Mouse (Mus musculus) 3134 (cell line): ENCODE results near the gene Suco.

Experiments used
- DNase-seq: peaks from one replicate; pipeline ENCODE4 v3.0.0-alpha.2; 2011; ENCODE audit warnings: low spot score; ENCODE audit not compliant: insufficient read length; ENCODE audit errors: extremely low read depth

Gene Suco

DNA sequence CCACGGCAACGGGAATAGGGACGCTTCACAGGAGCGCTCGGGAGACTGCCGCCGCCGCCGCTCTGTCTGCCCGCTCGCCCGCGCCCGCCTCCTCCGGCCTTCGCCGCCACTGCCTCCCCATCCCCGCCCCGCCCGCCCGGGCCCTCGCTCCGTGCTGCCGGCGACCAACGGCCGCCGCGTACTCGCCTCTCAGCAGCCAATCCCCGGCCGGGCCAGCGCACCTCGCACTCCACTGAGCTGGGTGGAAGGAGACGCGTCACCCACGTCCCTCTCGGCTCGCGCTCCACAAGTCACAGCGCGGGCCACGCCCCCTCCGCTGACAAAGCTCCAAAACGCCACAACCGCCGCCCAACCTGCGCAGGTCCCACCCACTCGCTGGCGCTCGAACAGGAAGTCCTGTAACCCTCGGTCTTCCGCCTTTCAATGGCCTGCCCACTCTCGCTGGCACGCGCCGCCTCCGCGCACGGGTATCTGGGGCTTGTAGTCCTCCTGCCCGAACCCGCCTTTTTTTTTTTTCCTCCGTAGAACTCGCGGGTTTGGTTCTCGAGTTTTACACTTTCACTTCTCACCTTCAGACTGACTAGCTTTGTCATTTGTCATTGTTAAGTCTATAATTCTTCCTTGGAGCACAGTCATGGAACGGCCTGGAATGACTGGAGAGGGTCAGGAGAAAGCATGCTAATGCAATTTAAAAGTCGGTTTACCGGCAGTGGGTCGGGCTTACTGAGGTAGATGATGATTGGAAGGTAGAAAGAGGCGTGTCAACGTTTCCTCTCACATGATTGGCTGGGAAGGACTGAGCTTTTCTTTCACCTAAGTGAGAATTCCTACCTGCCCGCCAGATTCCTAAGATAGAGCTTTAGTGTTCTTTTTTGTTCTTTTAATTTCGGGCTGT lies at the start of gene Suco:
Gene Suco, minus strand, starts transcription at position 130 of the 895 bp plus-strand sequence.
- DNase-seq = peak; percentile 100

DNA sequence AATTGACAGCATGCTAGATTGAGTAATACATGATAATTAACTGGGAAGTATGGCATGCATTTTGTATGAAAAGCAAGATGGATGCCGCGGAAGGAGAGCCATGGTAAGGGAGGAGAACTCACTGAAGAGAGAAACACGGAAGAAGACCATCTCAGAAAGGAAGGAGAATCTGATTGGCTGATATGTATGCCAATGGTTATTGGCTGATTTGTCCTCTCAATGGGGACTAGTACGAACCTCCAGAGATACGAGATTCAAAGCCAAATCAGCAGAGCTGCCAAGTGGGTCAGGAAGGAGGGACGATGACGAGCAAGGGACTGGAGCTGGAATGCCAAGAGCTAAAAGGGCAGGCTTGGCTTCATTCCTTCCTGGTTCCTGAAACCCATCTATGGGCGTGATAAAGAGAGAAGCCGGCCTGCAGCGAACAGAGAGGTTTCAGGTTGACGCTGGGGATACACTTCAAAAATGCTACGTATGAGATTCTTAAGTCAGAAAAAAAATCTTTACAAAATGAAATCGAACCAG lies 48.9 kb upstream of the Suco start:
- no peak for DNase-seq

DNA sequence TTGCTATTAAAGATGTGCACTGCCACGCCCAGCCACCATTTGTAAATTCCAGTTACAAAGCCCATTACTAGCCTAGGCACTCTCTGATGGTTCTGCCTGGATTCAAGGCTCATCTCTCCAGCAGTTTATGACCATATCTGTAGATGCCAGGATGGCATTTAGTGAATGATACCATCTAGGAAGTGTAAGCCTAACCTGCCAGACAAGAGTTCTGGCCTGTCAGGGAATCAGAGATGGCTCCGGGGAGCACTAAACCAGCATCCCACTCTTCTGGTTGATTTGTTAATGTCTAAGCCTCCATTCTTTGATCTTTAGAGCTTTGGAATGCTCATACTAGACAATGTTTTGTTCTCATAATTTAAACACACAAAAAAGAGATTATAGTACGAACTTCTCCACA lies 47.8 kb upstream of the Suco start:
- no peak for DNase-seq

DNA sequence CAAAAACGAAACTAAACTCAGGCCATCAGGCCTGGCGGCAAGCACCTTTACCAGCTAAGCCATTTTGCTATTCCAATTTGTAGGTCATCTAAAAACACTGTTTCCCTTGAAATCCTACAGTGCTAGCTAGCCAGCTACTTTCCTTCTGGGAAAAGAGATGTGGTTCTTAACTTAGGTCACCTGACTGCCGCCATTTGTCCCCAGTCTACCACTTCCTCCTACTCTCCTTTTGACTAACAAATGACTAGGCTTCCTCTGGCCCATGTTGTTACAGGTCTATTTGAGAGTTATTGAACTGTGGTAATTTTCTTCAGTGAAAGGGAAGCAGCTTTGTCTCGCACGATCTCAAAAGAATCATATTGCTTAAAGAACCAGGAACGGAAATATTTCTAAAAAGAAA lies 45.4 kb upstream of the Suco start:
- no peak for DNase-seq

DNA sequence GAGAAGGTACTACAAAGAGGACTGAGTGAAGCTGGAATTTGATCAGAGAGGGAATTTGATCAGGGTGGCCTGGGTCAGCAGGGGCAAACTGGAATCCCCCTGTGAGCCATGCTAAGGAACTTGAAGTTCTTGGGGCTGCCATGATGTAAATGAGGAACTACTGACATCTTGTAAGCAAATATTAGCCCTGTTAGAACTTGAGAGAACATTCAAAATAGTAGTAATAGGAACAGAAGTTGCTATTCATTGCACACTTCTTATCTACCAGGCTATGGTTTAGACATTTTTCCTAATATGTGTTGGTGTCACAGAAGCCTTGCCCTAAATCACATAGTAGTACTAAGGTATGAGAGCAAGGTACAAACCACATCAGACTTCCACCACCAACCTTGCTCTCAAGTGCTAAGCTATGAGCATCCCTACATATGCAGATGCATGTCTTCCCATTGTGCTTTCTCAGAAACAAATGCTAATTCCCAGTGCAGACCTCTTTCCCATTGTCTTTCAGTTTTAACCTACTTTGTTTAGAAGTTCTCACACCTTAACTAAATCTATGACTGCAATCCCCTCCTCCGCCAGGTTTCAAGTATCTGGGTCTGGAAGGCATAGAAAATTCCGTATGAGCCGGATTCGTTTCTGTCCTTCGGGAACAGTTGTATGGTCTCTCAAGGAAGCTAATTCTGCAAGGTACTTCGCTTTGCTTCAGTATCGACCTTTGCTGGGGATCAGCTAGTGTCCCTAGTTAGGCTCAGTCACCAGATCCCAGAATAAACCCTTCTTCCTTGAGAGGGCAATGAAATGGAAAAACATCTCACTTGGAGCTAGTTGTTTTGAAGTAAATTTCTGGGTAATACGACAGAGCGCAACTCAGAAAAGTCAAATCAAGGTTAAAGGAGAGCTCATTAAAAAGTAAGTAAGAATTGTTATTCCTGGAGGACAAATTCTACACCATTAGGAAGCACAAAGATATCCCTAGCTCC lies 44.3 kb upstream of the Suco start:
- no peak for DNase-seq

DNA sequence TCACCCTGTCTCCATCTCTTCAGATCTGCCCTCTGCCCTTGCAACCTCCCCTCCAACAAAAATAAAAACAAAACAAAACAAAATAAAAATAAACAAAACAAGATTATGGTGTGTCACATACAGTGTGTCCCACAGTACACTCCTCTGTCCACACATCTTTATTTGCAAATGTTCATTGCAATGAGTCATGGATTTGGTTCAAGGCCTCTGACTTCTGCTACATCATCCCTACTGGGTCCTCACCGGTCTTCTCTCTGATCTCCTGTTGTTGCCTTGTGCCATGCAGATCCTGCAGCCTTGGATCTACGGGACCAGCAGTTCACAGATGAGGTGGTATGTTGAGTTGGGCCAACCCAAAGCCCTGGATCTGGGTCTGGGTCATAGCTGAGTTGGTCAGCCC lies 43.1 kb upstream of the Suco start:
- no peak for DNase-seq

DNA sequence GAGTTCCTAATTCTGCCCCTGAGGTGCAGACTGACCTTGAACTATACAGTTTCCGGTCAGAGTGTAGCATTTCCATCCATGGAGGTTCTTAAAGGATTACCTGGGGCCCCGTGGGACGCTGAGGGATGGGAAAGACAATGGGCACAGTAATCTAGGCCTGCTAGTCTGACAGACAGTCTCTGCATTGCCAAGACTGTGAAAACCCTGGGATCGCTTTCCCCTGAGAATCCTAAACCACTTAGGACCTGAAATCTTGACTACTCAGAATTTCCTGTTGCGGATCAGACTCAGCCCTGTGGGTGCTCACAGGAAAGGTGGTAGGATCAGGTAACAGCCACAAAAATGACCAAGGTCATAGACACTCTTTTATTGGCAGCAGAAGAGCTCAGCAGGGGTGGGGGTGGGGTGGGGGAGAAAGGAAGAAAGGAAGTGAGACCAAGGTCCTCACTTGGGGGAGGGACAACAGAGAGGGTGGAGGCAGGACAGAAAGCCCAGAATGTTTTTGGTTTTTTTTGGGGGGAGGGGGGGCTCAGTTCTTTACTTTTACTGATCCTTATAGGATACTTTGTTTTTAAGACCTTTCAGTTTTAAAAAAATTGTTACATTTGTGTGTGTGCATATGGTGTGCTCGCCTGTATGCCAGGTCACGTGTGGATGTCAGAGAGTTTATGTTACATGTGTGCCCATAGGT lies 42.3 kb upstream of the Suco start:
- no peak for DNase-seq

DNA sequence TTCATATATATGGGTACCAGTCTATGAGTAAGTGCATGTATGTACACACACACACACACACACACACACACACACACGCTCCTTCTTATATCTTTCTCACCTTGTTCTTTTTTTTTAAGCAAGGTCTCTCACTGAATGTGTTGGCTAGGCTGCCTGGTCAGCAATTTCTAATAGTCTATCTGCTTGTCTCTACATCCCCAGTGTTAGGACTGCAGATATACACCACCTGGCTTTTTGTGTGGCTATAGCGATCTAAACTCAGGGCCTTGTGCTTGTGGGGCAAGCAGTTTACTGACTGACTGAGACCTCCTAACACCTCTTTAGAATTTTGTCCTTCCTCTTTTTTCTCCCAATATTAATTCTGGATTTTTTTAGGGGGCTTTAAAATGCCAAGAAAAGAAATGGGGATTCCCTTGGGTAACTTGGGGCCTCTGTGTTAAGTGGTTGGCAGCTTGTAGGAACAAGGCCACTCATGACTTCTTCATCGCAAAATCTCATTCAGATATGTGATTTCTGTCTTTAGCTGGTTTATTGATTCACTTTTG lies 41.5 kb upstream of the Suco start:
- DNase-seq = no peak

DNA sequence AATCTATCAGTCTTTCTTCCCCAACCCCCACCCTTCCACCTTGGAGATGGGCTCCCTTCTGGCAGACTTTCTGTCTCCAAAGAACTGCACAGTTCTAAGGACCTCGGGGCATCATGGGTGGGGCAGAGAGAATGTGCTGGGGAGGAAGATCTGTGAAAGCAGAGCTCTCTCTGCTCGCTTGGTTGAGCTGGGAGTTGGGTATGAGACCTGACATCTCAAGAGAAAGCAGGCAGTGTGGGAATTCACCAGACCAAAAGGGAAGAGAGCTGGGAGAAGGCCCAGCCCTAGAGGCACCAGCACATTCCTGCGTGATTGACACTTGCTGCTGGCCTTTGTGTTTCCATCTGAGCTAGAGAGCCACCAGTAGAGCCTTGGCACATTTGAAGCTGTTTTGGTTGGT lies 39.6 kb upstream of the Suco start:
- DNase-seq = no peak

DNA sequence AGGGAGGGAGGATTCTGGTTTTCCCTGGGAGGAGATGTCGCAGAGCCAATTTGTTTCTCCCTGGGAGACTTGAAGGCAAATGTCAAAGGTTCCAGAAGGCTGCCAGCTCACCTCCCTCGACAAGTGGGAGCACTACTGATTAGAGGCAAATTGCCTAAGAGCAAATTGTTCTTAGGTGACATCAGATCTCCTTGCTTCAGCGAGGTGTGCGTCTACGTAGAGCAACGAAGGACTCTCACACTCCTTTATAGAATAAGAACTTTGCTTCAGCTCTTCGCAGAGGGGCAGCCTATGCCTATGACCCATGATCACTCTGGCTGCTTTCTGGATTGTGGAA lies 37.1 kb upstream of the Suco start:
- DNase-seq = no peak

DNA sequence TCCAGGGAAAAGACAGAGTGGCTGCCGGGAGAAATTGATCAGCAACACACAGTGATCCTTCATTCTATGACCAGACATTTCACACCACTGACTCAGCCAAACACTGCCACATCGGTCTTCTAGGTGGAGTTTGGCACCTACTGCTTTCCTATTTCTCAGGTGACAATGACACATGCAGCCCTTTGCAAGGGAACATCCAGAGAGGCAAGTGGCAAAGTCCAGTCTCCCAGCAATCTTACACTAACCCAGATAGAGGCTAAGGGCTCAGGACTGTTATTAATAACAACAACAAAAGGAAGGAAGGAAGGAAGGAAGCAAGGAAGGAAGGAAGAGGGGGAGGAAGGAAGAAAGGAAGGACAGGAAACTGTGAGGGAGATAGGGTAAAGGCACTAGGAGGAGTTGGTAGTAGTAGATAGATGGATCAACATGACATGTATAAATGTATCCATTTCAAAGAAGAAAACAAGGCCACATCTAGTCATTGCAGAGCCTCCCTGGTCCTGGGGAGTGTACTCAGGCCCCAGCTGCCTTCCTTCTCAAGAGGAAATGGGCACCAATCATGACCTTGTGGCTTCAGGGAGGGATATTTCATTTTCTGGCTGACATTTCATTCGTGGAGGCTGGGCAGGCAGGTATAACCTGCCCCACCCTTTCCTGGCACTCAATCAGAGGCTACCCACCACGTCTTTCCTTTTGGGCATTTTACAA lies 36.6 kb upstream of the Suco start:
- no peak for DNase-seq

DNA sequence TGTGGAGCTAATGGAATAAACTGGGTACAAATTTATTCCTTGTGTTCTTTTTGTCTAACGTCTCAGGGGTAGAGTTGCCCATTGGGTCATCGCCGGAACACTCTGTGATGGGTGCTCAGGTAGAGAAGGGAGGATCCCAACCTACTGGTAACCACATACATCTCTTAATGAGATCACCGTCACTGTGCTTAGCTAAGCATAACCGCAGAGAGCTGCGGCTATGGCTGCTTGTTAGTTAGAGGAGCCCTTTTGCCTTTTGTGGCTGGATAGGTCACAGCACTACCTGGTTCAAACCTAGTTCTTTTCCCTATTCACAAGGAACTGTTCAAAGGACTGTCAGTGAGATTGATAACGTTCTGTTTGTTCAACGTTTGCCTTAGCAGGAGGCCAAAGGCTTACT lies 32.6 kb upstream of the Suco start:
- no peak for DNase-seq

DNA sequence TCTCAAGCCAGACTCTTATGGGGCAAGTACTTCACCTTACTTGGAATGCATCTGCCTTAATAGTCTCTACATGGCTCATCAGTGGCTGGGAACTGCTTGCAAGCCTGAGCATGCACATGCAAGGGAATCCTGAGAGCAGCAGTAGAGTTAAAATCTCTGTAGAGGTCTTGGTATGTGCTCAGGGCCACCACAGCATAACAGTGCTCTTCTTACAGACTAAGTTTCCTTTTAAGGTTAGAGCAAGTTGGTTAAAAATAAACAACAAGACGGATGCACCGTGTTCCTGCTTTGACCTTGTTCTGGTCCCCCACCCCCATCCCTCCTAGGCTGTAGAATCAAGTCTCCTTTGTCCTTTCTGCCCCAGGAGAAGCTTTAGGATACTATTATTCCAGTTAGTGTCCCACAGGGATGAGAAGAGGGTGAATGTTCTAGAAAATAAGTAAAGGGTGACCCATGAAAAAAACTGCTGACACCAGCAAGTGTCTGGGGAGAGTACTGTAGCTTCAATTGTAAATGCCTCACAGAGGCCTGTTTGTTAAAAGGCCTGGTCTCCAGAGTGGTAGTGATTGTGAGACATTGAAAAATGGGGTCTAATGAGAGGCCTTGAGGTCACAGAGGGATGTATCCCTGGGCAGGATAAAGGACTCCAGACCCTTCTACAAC lies 31.4 kb upstream of the Suco start:
- no peak for DNase-seq

DNA sequence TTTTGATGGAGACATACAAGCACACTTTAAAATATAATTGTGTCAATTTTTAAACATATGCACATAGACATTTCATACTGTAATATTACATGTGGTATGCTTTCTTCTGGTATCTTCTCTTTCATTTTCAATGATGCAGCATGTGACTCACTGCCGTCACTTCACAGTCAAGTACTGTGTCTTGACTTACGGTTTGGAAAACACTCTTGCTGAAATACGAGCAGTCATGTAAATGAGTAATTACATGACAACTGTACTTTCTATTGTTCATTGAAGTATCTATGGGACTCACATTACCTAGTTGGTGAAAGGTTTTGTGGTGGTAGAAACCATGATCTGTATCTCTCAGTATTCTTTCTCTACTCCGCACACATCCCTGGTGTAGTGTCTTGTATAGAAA lies 30.6 kb upstream of the Suco start:
- no peak for DNase-seq

DNA sequence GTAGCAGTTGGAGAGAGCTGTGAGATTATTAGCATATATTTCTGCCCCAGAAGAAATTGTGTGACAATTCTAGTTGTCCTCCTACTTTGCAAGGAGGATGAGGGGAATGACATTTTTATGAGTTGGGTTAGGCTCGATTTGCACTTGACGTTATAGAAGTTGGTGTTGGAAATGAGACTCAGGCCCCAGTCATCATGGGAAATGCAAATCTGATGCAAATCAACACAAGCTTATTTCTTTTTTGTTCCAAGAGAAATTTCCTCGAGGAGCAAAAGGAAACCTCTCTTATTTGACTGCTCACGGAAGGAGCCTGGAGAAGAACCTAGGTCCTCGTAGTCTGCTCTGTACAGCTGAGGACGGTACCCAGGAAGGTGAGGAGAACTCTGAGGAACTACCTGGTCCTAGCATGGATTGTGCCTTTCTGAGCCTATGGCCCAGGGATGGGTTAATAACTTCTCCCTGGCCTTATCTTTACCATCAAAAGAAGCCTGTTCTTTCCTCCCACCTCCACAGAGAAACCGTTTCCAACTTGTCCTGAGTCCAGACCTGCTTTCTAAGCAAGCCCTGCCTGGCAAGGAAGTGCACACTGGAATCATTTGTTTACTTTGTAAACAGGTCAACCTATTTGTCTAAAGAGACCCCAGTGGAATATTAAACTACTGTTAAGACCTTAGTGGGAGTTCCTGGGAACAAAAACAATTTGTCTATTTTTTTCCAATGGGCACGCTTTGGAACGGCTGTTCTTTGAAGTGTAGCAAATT lies 26.4 kb upstream of the Suco start:
- DNase-seq = no peak

DNA sequence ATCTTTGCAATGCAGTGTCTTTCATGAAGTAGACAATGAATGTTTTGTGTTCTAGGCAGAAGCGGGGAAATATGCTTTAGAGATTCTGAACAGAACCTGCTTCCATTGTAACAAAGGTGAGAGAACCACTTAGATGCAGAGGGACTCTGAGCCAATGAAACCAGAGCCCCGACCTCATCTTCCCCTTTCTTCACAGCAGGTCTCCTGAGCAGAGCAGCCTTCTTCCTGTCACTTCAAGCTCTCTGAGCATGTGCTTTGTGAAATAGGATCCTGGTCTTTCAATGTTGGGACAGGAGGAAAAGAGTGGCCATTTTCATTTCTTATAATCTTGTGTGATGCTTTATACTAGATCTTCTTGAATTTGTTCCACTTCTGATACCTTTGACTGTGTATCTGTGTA lies 23.6 kb upstream of the Suco start:
- DNase-seq = no peak

DNA sequence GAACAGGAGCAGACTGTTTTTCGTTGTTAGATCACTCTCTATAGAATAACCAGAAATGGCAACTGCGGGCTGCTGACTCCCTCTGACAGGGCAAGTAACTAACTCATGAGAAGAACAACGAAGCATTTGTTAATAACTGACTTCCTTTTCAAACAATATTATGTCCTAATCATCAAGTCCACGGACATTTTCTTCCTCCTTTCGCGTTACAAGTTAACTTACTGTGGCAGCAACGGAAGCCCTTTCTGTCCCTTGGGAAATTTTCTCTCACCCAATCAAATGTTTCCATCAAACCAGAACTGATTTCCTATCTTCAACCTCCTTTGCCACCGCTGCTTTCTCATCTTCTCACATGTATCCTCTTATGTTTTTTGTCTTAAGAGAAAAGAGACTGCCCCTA lies 20.8 kb upstream of the Suco start:
- no peak for DNase-seq

DNA sequence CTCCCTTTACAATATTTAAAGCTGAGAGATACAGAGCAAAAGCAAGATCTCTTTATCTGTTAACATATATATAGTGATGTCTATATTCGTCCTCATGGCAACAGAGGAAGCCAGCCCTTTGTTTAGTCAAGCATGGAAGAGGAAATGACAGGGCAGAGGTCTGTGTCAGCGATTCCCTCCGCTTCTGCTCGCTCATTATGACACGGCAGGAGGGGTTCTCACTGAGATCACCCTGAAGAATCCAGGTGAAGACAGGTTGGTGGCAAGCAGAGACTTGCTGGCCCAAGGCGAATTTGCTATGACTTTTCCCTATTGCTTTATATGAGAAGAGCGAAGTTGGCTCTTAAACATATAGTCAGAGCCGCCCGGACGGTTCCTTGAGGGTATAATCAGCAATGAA lies 19.6 kb upstream of the Suco start:
- no peak for DNase-seq

DNA sequence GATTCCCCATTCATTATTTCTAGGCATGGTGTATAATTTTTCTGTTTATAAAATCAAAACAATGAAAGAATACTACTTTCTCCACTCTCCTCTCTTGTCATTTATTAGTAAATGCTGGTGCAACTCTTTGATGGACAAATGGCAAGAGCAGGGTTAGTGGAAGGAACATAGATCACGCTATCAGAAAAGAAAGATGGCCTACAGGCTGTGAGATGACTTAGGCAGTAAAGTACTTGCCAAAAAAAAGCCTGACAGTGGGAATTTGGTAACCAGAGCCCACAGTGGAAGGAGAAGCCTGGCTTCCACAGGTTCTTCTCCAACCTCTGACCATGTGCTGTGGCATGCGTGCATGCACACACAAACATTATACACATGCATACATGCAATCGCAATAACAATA lies 18.5 kb upstream of the Suco start:
- DNase-seq = no peak
